Mouse (Mus musculus) kidney, postnatal 0 days (tissue): ENCODE data around the gene Ctu2. TPM values are rescaled to one million over a fixed set of nuclear protein-coding genes. Genes with fewer than 3 reads are reported as not detected.

ENCODE experiments used
- ATAC-seq: fragments of 200-750 bp; cut with Nextera tagmentation; replicated peaks from 2 replicates; pipeline ENCODE4 v1.8.0; 2017; ENCODE audit warnings: low read depth, moderate number of reproducible peaks, moderate TSS enrichment, moderate library complexity; ENCODE audit not compliant: low FRiP score
- DNase-seq: peaks from one replicate; pipeline ENCODE4 v3.0.0-alpha.2; 2016; ENCODE audit warnings: low spot score
- H3K27ac ChIP-seq: fragments of 300-500 bp; sonication (generic); 2 replicates; pipeline ENCODE4 v1.5.1; 2014; ENCODE audit warnings: mild to moderate bottlenecking
- H3K27me3 ChIP-seq: fragments of 300-500 bp; sonication (generic); 2 replicates; pipeline ENCODE4 v1.6.1; 2014; ENCODE audit warnings: low read length, mixed read lengths; ENCODE audit not compliant: insufficient read depth
- H3K36me3 ChIP-seq: fragments of 300-500 bp; sonication (generic); 2 replicates; pipeline ENCODE4 v1.6.1; 2014; ENCODE audit warnings: low read length, mixed read lengths; ENCODE audit not compliant: insufficient read depth
- H3K4me1 ChIP-seq: fragments of 300-500 bp; sonication (generic); replicated peaks from 2 replicates; pipeline ENCODE4 v1.6.1; 2014; ENCODE audit warnings: antibody characterized with exemption, low read length, mixed read lengths; ENCODE audit not compliant: insufficient read depth
- H3K4me2 ChIP-seq: fragments of 300-500 bp; sonication (generic); 2 replicates; pipeline ENCODE4 v1.6.1; 2014; ENCODE audit warnings: mild to moderate bottlenecking, low read length, moderate library complexity, mixed read lengths
- H3K4me3 ChIP-seq: fragments of 300-500 bp; sonication (generic); replicated peaks from 2 replicates; pipeline ENCODE4 v1.5.1; 2014; ENCODE audit warnings: low read depth, low read length
- H3K9ac ChIP-seq: fragments of 300-500 bp; sonication (generic); 2 replicates; pipeline ENCODE4 v1.6.1; 2014; ENCODE audit warnings: low read depth, low read length
- H3K9me3 ChIP-seq: fragments of 300-500 bp; sonication (generic); replicated peaks from 2 replicates; pipeline ENCODE4 v1.6.1; 2016; ENCODE audit warnings: low read length, inconsistent platforms, mixed read lengths
- CTCF ChIP-seq: IDR thresholded peaks from 2 replicates; pipeline ENCODE4 v1.5.1; 2016; ENCODE audit warnings: antibody characterized with exemption, low read depth, mild to moderate bottlenecking, moderate library complexity
- WGBS: fragments of 180-500 bp; shearing (Covaris S2); extraction: QIAGEN DNeasy Blood & Tissue Kit; methylation state at CpG from one replicate; pipeline ENCODE4 v1.1.7; 2014; 5-methylcytosine and 5-hydroxymethylcytosine counted together
- microRNA-seq: library from miRNA; unstranded; fragments of <30 nt; microRNA quantifications from one replicate; pipeline ENCODE4, GENCODE M21; 2016
- polyA plus RNA-seq: library from polyadenylated mRNA; unstranded; fragments of >200 nt; fragmentation: Nextera tagmentation; extraction: Ambion mirVana; gene quantifications from 2 replicates; pipeline ENCODE4 v1.2.1, GENCODE M21; 2015

Ctu2 gene
- polyA plus RNA-seq, 1 experiment from 2014 or later: 44.5 TPM

GRCm38 (mm10) chr8:122526084-122526483 lies 50.1 kb downstream of the Ctu2 start:
- DNase-seq (no peak), ATAC-seq (no peak)
- Histone ChIP-seq H3K36me3 (no peaks in the 10 kb centered on the region), H3K4me3 (no peak overlapping the region), H3K9ac (no peak overlapping the region), H3K27ac (peak overlapping the region; percentile 93), H3K27me3 (no peaks in the 10 kb centered on the region), H3K9me3 (no peaks in the 10 kb centered on the region), H3K4me1 (peaks cover 52% of the 10 kb centered on the region), H3K4me2 (no peak overlapping the region)
- no peak for TF ChIP-seq CTCF
- WGBS: 36% methylated on average over 3 of the region's 3 CpGs

GRCm38 (mm10) chr8:122526526-122527170 lies 50.7 kb downstream of the Ctu2 start:
- DNase-seq: peak; percentile 84
- Histone ChIP-seq H3K9me3 (no peaks in the 10 kb centered on the region), H3K27ac (peak overlapping the region; percentile 93), H3K4me2 (no peak overlapping the region), H3K4me3 (no peak overlapping the region), H3K4me1 (peaks cover 56% of the 10 kb centered on the region), H3K27me3 (no peaks in the 10 kb centered on the region), H3K9ac (no peak overlapping the region), H3K36me3 (no peaks in the 10 kb centered on the region)
- no peak; the same call in 1 of the 2 replicates for TF ChIP-seq CTCF
- ATAC-seq: peak; percentile 50
- WGBS: 44% methylated on average over 7 of the region's 7 CpGs

GRCm38 (mm10) chr8:122527937-122528336 lies 52.0 kb downstream of the Ctu2 start:
- Histone ChIP-seq H3K9ac (no peak overlapping the region), H3K27ac (0 out of 2 replicates have a peak overlapping the region, but pooled peaks have one; percentile 93), H3K27me3 (no peaks in the 10 kb centered on the region), H3K36me3 (no peaks in the 10 kb centered on the region), H3K4me2 (no peak overlapping the region), H3K9me3 (no peaks in the 10 kb centered on the region), H3K4me3 (no peak overlapping the region), H3K4me1 (peaks cover 58% of the 10 kb centered on the region)
- no peak for TF ChIP-seq CTCF
- DNase-seq (no peak), ATAC-seq (no peak)
- WGBS: 93% methylated on average over 3 of the region's 3 CpGs

GRCm38 (mm10) chr8:122529159-122529558 lies 53.2 kb downstream of the Ctu2 start:
- no peaks in the 10 kb centered on the region for H3K9me3 ChIP-seq
- 88% methylated on average over 4 of the region's 4 CpGs for WGBS
- H3K9ac ChIP-seq: no peak overlapping the region
- H3K4me2 ChIP-seq: no peak overlapping the region
- DNase-seq (no peak), ATAC-seq (peak; percentile 41; the same call in 1 of the 2 replicates)
- H3K36me3 ChIP-seq: no peaks in the 10 kb centered on the region
- H3K4me1 ChIP-seq: peaks cover 45% of the 10 kb centered on the region
- H3K27ac ChIP-seq: no peak overlapping the region
- H3K27me3 ChIP-seq: no peaks in the 10 kb centered on the region
- no peak overlapping the region for H3K4me3 ChIP-seq
- no peak for TF ChIP-seq CTCF

- no peak overlapping the region for H3K9ac ChIP-seq
- H3K27me3 ChIP-seq: no peaks in the 10 kb centered on the region
- DNase-seq: no peak
- no peak for ATAC-seq
- H3K9me3 ChIP-seq: no peaks in the 10 kb centered on the region
- no peak for TF ChIP-seq CTCF
- H3K27ac ChIP-seq: peak overlapping the region; percentile 57
- H3K4me3 ChIP-seq: no peak overlapping the region
- no peak overlapping the region for H3K4me2 ChIP-seq
- no peaks in the 10 kb centered on the region for H3K36me3 ChIP-seq
- WGBS: 48% methylated on average over 8 of the region's 8 CpGs
- peaks cover 26% of the 10 kb centered on the region for H3K4me1 ChIP-seq
Observed at GRCm38 (mm10) chr8:122531312-122531711, 55.4 kb downstream of the Ctu2 start.

Small RNAs within 50 kb of the gene (microRNA-seq; reads per million reads assigned to microRNA genes)
- not detected for gene Gm24366

Other genes with a start within 250 kb of the Ctu2 start
- 1.4 and 2.3 TPM in 2 replicates for gene Zfpm1, start 194.0 kb upstream of the Ctu2 start, polyA plus RNA-seq
- gene Trhr2, start 115.4 kb upstream of the Ctu2 start, polyA plus RNA-seq: not detected in 2 replicates
- gene Zc3h18, start 99.5 kb upstream of the Ctu2 start, polyA plus RNA-seq: 33.7 and 35.1 TPM in 2 replicates
- not detected in 2 replicates for gene Il17c, start 54.1 kb upstream of the Ctu2 start, polyA plus RNA-seq
- 647 and 704 TPM in 2 replicates for gene Cyba, start 43.2 kb upstream of the Ctu2 start, polyA plus RNA-seq
- 31.2 and 36.3 TPM in 2 replicates for gene Mvd, start 32.7 kb upstream of the Ctu2 start, polyA plus RNA-seq
- gene Snai3, start 15.4 kb upstream of the Ctu2 start, polyA plus RNA-seq: 0.67 and 1.0 TPM in 2 replicates
- 44.0 and 44.5 TPM in 2 replicates for gene Rnf166, start 79 bp upstream of the Ctu2 start, polyA plus RNA-seq
- gene Piezo1, start 75.2 kb downstream of the Ctu2 start, polyA plus RNA-seq: 12.5 and 14.9 TPM in 2 replicates
- gene Cdt1, start 91.9 kb downstream of the Ctu2 start, polyA plus RNA-seq: 21.2 and 24.7 TPM in 2 replicates
- 354 and 392 TPM in 2 replicates for gene Aprt, start 100.8 kb downstream of the Ctu2 start, polyA plus RNA-seq
- gene Galns, start 135.3 kb downstream of the Ctu2 start, polyA plus RNA-seq: 19.4 and 23.3 TPM in 2 replicates
- 64.5 and 73.3 TPM in 2 replicates for gene Trappc2l, start 135.5 kb downstream of the Ctu2 start, polyA plus RNA-seq
- gene Pabpn1l, start 146.6 kb downstream of the Ctu2 start, polyA plus RNA-seq: 0.15 and 0.22 TPM in 2 replicates
- 3.6 and 4.4 TPM in 2 replicates for gene Cbfa2t3, start 223.0 kb downstream of the Ctu2 start, polyA plus RNA-seq